Mouse (Mus musculus) embryo, embryonic 9.5 days (tissue): ENCODE results near the gene 1700029H14Rik.

Source experiments
- DNase-seq: peaks from one replicate; pipeline ENCODE4 v3.0.0-alpha.2; 2017; ENCODE audit errors: extremely low spot score

1700029H14Rik gene

DNA sequence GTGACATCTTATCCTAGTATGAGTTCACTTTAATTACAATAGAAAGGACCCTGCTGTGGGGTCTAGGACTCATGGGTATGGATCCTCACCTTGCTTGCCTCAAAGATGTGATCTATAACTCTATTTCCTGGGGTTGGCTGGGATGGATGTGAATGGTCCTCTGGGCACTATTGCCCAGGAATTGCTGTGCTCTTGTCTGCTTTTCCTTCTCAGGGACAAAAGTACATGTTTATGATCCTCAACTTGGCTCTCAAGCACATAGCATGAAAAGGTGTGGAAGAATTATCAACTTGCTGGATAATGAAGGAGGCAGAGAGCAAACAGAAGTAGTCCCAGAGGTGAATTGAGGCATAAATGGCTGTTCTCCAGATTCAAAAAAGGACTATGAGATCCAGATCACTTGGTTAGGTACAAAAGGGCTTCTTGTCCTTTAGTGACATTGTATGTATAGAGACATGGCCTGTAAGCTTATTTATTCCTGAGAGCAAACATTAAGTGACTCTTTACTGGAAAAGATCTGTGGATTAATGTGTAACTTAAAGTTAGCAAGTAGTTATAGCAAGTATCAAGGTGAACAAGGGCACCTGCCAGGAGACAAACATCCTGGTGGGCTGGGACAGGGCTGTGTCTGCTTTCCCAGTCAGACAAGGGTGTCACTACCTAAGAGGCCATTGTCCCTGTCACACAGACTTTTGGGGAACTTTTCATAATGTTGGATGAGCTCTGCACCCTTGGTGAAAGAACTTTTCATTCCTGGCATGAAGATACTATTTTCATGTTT, 57.2 kb downstream of the 1700029H14Rik start:
- no peak for DNase-seq

DNA sequence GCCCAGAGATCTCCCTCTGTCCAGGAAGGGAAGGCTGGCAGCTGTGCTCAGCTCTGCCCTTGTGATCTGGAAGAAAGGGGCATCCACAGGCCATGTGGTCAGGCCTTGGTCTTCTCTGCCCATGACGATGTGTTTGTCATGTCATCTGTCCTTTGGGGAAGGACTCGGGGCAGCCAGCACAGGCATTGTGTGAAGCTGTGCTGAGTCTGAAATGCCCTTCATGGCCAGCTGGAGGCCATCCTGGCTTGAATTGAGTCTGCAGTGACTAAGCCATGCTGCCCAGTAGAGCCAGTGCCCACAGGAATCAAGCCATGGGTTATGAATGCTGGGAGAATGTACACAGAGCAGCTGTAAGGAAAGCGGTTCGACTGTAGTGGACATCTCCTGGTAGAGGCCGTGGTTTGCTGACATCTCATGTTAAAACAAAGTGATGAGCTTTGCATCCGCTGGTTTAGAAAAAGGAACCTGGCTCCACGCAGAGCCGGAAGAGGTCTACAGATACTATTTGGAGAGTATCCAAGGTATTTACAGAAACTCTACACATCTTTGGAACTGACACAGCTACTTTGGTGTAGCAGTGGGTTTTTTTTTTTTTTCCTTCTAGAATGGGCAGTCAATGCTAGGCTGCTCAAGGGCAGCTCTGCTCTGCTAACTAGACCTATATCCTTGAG, 58.2 kb downstream of the 1700029H14Rik start:
- no peak for DNase-seq

DNA sequence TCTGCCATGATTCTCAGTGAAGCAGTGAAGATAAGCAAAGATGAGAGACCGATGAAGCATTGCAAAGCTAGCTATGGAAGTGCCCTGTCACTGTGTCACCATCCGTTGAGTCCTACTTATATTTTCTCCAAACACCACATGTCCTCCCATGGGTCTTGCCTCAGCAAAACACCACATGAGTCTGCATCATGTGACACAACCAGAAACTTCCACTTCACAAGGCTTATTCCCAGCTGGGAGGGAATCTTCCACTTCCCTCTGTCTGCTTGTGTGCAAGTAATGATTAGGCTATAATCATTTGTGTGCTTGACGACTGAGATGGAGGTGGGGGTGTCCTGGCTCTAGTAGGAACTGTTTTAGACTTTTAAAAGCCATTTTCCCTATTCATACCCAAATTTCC, 61.0 kb downstream of the 1700029H14Rik start:
- DNase-seq, result no peak
